Mouse (Mus musculus) midbrain, embryonic 14.5 days (tissue): ENCODE results near the gene Enkur. TPM values are rescaled to one million over a fixed set of nuclear protein-coding genes. Genes with fewer than 3 reads are reported as not detected.

Experiments
- ATAC-seq: fragments of 200-750 bp; cut with Nextera tagmentation; 2 replicates; pipeline ENCODE4 v1.8.0; 2017; ENCODE audit warnings: moderate number of reproducible peaks, moderate library complexity; ENCODE audit not compliant: low FRiP score, low TSS enrichment
- DNase-seq: peaks from one replicate; pipeline ENCODE4 v3.0.0-alpha.2; 2015
- H3K27ac ChIP-seq: fragments of 300-500 bp; sonication (generic); replicated peaks from 2 replicates; pipeline ENCODE4 v1.5.1; 2014; ENCODE audit warnings: mild to moderate bottlenecking, low read depth, low read length, moderate library complexity
- H3K27me3 ChIP-seq: fragments of 300-500 bp; sonication (generic); 2 replicates; pipeline ENCODE4 v1.6.1; 2014; ENCODE audit warnings: low read length, control low read depth, mixed read lengths; ENCODE audit not compliant: control insufficient read depth, insufficient read depth
- H3K36me3 ChIP-seq: fragments of 300-500 bp; sonication (generic); 2 replicates; pipeline ENCODE4 v1.6.1; 2014; ENCODE audit warnings: low read length, control low read depth; ENCODE audit not compliant: control insufficient read depth, insufficient read depth
- H3K4me1 ChIP-seq: fragments of 300-500 bp; sonication (generic); 2 replicates; pipeline ENCODE4 v1.6.1; 2014; ENCODE audit warnings: mild to moderate bottlenecking, antibody characterized with exemption, low read length, control low read depth; ENCODE audit not compliant: control insufficient read depth, insufficient read depth
- H3K4me2 ChIP-seq: fragments of 300-500 bp; sonication (generic); 2 replicates; pipeline ENCODE4 v1.6.1; 2014; ENCODE audit warnings: mild to moderate bottlenecking, low read length, moderate library complexity
- H3K4me3 ChIP-seq: fragments of 300-500 bp; sonication (generic); replicated peaks from 2 replicates; pipeline ENCODE4 v1.5.1; 2014; ENCODE audit warnings: low read depth, low read length
- H3K9ac ChIP-seq: fragments of 300-500 bp; sonication (generic); replicated peaks from 2 replicates; pipeline ENCODE4 v1.6.1; 2014; ENCODE audit warnings: mild to moderate bottlenecking, low read length, moderate library complexity
- H3K9me3 ChIP-seq: fragments of 300-500 bp; sonication (generic); 2 replicates; pipeline ENCODE4 v1.6.1; 2016; ENCODE audit warnings: low read length, control low read depth, mixed read lengths; ENCODE audit not compliant: control insufficient read depth
- WGBS: fragments of 180-500 bp; shearing (Covaris S2); extraction: QIAGEN DNeasy Blood & Tissue Kit; methylation state at CpG from one replicate; pipeline ENCODE4 v1.1.7; 2014; 5-methylcytosine and 5-hydroxymethylcytosine counted together
- polyA plus RNA-seq: library from polyadenylated mRNA; unstranded; fragments of >200 nt; fragmentation: Nextera tagmentation; extraction: Ambion mirVana; gene quantifications from 2 replicates; pipeline ENCODE4 v1.2.1, GENCODE M21; 2014

Gene Enkur
- polyA plus RNA-seq, 1 experiment from 2014 or later, result 3.7 TPM

DNA sequence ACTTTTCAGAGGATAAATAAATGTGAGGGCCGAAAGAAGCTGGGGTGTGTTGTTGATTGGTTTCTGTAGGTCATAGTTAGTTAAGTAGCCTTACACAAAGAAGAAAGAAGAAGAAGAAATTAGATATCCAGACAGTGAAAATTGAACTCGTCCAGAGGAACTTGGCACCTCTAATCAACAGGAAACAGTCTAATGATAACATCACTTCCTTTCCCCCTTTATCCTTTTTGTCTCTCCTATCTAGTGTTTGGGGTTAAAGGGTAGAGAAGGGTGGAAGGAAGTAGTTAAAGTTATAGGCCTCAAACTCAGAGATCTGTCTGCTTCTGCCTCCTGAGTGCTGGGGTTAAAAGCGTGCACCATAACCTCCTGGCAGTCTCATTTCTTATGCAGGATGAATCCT, 32.4 kb downstream of the Enkur start:
- no peak for ATAC-seq
- Histone ChIP-seq H3K4me2 (no peak overlapping the region), H3K9ac (no peak overlapping the region), H3K27me3 (no peaks in the 10 kb centered on the region), H3K4me1 (no peaks in the 10 kb centered on the region), H3K27ac (no peak overlapping the region), H3K9me3 (no peaks in the 10 kb centered on the region; the same call in 1 of the 2 replicates), H3K4me3 (no peak overlapping the region), H3K36me3 (no peaks in the 10 kb centered on the region)
- DNase-seq, result no peak
- WGBS, result 91% methylated on average over 3 of the region's 3 CpGs

DNA sequence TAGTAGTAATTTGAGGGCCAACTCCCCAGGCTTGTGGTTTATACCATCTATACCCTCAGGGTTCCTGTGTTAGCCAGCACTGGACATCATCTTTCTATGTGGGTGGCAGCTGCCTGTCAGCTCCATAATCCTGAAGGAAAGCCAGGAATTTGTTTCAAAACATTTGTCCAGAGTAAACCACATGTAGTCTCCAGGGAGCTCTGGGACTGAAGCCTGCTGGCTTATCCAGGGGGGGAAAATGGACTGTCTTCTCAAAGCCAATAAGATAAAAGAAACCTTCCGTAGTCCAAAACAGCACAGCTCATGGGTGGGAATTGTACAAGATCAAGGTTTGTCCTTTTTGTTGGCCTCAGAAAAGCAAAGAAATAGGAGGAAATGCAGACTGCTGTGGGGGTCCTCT, 37.2 kb downstream of the Enkur start:
- DNase-seq, result no peak
- Histone ChIP-seq H3K4me2 (no peak overlapping the region), H3K9me3 (no peaks in the 10 kb centered on the region; the same call in 1 of the 2 replicates), H3K4me1 (no peaks in the 10 kb centered on the region), H3K27me3 (no peaks in the 10 kb centered on the region), H3K9ac (no peak overlapping the region), H3K27ac (no peak overlapping the region), H3K4me3 (no peak overlapping the region), H3K36me3 (no peaks in the 10 kb centered on the region)
- no peak for ATAC-seq
- WGBS, result 97% methylated on average over 1 of the region's 1 CpGs

DNA sequence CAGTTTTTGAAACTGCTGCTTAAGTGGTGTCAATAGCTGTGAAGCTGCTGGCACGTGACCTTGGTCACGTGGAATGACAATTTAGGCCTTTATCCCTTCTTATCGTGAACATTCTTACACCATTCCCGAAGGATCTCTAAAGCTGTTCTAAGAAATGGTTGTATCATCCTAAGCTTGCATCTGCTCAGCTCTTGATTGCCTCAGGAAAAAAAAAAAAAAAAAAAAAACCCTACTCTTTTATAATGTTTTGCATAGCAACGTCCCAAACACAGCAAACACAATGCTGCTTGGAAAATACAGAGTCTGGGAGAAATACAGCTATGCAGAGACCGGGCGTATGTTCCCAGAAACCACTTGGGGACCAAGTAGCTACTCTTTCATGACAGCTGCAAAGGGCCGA, 40.9 kb downstream of the Enkur start:
- no peaks in the 10 kb centered on the region; the same call in 1 of the 2 replicates for H3K9me3 ChIP-seq
- ATAC-seq, result no peak
- DNase-seq, result peak; percentile 8
- H3K27me3 ChIP-seq, result no peaks in the 10 kb centered on the region
- H3K4me3 ChIP-seq, result no peak overlapping the region
- WGBS, result 72% methylated on average over 8 of the region's 8 CpGs
- H3K9ac ChIP-seq, result no peak overlapping the region
- no peak overlapping the region for H3K27ac ChIP-seq
- H3K4me2 ChIP-seq, result no peak overlapping the region
- no peaks in the 10 kb centered on the region for H3K36me3 ChIP-seq
- no peaks in the 10 kb centered on the region for H3K4me1 ChIP-seq

DNA sequence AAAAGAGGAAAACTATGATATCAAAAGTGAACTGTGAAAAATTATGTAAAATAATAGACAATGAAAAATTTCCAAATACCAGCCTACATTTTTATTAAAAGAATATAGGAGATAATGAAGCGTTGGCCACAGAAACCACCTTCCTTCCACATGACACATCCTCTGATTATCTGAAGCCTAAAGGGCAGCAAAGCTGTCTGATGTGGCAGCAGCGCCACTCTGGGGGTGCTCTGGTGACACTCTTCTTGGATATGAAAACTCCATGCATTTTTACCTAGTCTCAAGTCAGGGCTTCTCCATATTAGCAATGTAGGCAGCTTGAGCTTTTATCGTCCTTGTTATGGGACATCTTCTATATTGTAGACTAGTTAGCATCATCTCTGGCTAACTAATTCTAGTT, 51.7 kb downstream of the Enkur start:
- H3K36me3 ChIP-seq, result no peaks in the 10 kb centered on the region
- 94% methylated on average over 3 of the region's 3 CpGs for WGBS
- ATAC-seq, result no peak
- no peak for DNase-seq
- H3K4me3 ChIP-seq, result no peak overlapping the region
- H3K27me3 ChIP-seq, result no peaks in the 10 kb centered on the region
- no peak overlapping the region for H3K9ac ChIP-seq
- H3K9me3 ChIP-seq, result no peaks in the 10 kb centered on the region
- H3K27ac ChIP-seq, result no peak overlapping the region
- H3K4me2 ChIP-seq, result no peak overlapping the region
- H3K4me1 ChIP-seq, result no peaks in the 10 kb centered on the region

DNA sequence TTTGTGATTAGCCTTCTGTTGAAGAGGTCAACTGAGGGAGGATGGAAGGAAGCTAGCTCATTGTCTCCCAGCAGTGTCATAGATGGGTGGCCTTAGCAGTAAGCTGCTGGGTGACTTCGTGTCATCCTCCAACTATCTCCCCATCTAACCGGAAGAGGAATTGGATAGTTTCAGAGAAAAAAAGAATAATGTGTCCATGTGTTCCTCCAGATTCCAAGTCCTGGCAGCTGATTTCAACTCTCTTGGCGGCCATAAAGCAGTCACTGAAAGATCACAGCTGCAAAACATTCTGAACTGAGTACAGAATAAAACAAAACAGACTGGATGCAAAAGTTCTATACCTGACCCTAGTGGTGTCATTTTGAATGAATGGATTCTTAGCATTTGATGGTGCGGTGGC, 58.0 kb downstream of the Enkur start:
- Histone ChIP-seq H3K36me3 (no peaks in the 10 kb centered on the region), H3K27ac (no peak overlapping the region), H3K4me3 (no peak overlapping the region), H3K27me3 (no peaks in the 10 kb centered on the region), H3K4me2 (no peak overlapping the region), H3K9me3 (no peaks in the 10 kb centered on the region), H3K9ac (no peak overlapping the region), H3K4me1 (peaks cover 10% of the 10 kb centered on the region)
- ATAC-seq, result no peak
- no peak for DNase-seq
- WGBS, result 85% methylated on average over 4 of the region's 4 CpGs

DNA sequence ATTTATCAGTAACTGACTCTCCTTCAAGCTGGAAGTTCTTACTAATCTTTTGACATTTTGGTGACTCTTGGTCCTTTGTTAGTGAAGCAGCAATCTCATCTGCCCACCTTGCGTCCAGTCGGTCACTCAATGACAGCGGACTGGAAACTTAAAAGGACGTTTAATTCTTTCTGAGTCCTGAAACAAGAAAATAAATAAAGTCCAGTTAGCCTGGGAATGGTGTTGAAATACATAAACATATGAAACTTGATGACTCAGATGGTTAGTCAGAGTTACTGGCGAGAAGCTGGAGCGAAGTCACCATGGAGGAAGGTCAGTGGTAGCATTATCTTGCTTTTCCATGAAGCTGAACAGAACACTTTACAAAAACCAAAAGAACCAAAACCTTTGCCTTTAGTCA, 58.7 kb downstream of the Enkur start:
- Histone ChIP-seq H3K9me3 (no peaks in the 10 kb centered on the region), H3K27me3 (no peaks in the 10 kb centered on the region), H3K4me1 (peaks cover 10% of the 10 kb centered on the region), H3K4me3 (no peak overlapping the region), H3K9ac (no peak overlapping the region), H3K36me3 (no peaks in the 10 kb centered on the region), H3K27ac (no peak overlapping the region), H3K4me2 (no peak overlapping the region)
- ATAC-seq (no peak), DNase-seq (no peak)
- WGBS, result 90% methylated on average over 6 of the region's 6 CpGs

- Histone ChIP-seq H3K4me3 (peak overlapping the region; percentile 49), H3K4me2 (peak overlapping the region; percentile 95), H3K9ac (peak overlapping the region; percentile 74), H3K4me1 (peaks cover 10% of the 10 kb centered on the region), H3K27ac (peak overlapping the region; percentile 96), H3K9me3 (no peaks in the 10 kb centered on the region), H3K27me3 (no peaks in the 10 kb centered on the region), H3K36me3 (no peaks in the 10 kb centered on the region)
- DNase-seq, result peak; percentile 64
- peak; percentile 25; the same call in 1 of the 2 replicates for ATAC-seq
- 13% methylated on average over 2 of the region's 2 CpGs for WGBS
Observed at GRCm38 (mm10) chr2:21142616-21143015, 62.5 kb downstream of the Enkur start.

GRCm38 (mm10) chr2:21142204-21142580, 63.0 kb downstream of the Enkur start:
- 0% methylated on average over 15 of the region's 15 CpGs for WGBS
- Histone ChIP-seq H3K4me3 (peak overlapping the region; percentile 49), H3K9ac (peak overlapping the region; percentile 74), H3K36me3 (no peaks in the 10 kb centered on the region), H3K27ac (peak overlapping the region; percentile 96), H3K4me1 (peaks cover 10% of the 10 kb centered on the region), H3K9me3 (no peaks in the 10 kb centered on the region), H3K27me3 (no peaks in the 10 kb centered on the region), H3K4me2 (peak overlapping the region; percentile 95)
- peak; percentile 77 for ATAC-seq
- peak; percentile 90 for DNase-seq

DNA sequence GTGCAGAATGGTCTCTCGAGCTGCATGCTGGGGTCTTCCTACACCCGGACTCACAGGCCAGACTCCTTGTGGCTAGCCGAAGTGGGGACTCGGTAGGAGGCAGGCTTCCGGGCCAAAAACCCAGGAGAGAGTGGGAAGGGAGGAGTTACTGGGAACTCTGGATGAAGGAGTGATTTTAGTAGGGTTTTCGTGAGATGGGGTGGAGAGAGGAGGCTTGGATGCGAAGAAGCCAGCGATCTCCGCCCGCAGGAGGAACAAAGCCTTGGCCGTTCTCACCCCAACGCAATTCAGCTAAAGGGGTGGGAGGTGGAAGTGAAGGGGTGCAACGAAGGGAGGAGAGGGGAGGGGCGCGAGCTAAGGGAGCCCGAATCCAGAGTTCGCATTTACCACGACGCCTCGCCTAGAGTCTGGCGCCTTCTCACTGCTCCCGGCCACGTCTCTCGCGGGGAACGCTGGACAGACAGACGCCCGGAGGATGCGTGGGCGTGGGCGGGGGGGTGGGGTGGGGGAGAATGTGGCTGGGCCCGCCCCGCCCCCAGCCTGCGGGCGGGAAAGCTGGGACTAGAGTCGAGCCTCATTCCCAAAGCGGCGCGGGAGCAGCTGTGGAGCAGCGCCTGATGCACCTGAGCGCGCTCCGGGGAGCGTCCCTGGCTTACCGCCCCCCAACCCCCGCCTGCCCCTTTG, 63.5 kb downstream of the Enkur start:
- DNase-seq, result peak; percentile 84
- no peaks in the 10 kb centered on the region for H3K9me3 ChIP-seq
- peak overlapping the region; percentile 49 for H3K4me3 ChIP-seq
- H3K27ac ChIP-seq, result peak overlapping the region; percentile 96
- no peaks in the 10 kb centered on the region for H3K27me3 ChIP-seq
- H3K4me1 ChIP-seq, result peaks cover 10% of the 10 kb centered on the region
- no peaks in the 10 kb centered on the region for H3K36me3 ChIP-seq
- peak overlapping the region; percentile 95 for H3K4me2 ChIP-seq
- under 1% methylated on average over 44 of the region's 46 CpGs for WGBS
- ATAC-seq, result peak; percentile 88
- peak overlapping the region; percentile 74 for H3K9ac ChIP-seq
